Mouse (Mus musculus) heart, adult 2 months (tissue): ENCODE results near the gene Emp3.

ENCODE experiments used
- CTCF ChIP-seq: fragments of 200-600 bp; IDR thresholded peaks from 2 replicates; pipeline ENCODE4 v1.8.1; 2022; ENCODE audit warnings: antibody characterized with exemption, mild to moderate bottlenecking, moderate library complexity
- POLR2A ChIP-seq: fragments of 200-500 bp; IDR thresholded peaks from 2 replicates; pipeline ENCODE4 v1.6.1; 2011; ENCODE audit warnings: mild to moderate bottlenecking, low read depth, low read length, control low read depth; ENCODE audit not compliant: insufficient read depth

GRCm38 (mm10) chr7:45941986-45942385, 20.8 kb upstream of the Emp3 start:
- TF ChIP-seq CTCF (no peak), POLR2A (no peak)
